Mouse (Mus musculus) testis, adult 2 months (tissue): ENCODE results near the gene Gm20696. TPM values are rescaled to one million over a fixed set of nuclear protein-coding genes. Genes with fewer than 3 reads are reported as not detected.

Source experiments
- H3K27ac ChIP-seq: fragments of 200-500 bp; 2 replicates; pipeline ENCODE4 v1.5.1; 2012; ENCODE audit warnings: low read depth, low read length; ENCODE audit not compliant: control insufficient read depth, insufficient read depth
- H3K27me3 ChIP-seq: fragments of 200-500 bp; 2 replicates; pipeline ENCODE4 v1.6.1; 2012; ENCODE audit warnings: mild to moderate bottlenecking, low read length, moderate library complexity; ENCODE audit not compliant: control insufficient read depth, insufficient read depth
- H3K36me3 ChIP-seq: fragments of 200-500 bp; 2 replicates; pipeline ENCODE4 v1.6.1; 2012; ENCODE audit warnings: mild to moderate bottlenecking, low read length; ENCODE audit not compliant: control insufficient read depth, insufficient read depth
- H3K4me1 ChIP-seq: fragments of 200-500 bp; 2 replicates; pipeline ENCODE4 v1.6.1; 2012; ENCODE audit warnings: low read length; ENCODE audit not compliant: control insufficient read depth, insufficient read depth
- H3K4me3 ChIP-seq: fragments of 200-500 bp; 2 replicates; pipeline ENCODE4 v1.5.1; 2012; ENCODE audit warnings: low read depth, mild to moderate bottlenecking, low read length, moderate library complexity, mixed read lengths; ENCODE audit not compliant: control insufficient read depth
- CTCF ChIP-seq: fragments of 200-500 bp; IDR thresholded peaks from 2 replicates; pipeline ENCODE4 v1.5.1; 2012; ENCODE audit warnings: low read depth, mild to moderate bottlenecking, inconsistent platforms, low read length, moderate library complexity; ENCODE audit not compliant: control insufficient read depth, insufficient read depth, insufficient replicate concordance
- POLR2A ChIP-seq: fragments of 200-500 bp; IDR thresholded peaks from 2 replicates; pipeline ENCODE4 v1.6.1; 2012; ENCODE audit warnings: low read depth, mild to moderate bottlenecking, inconsistent platforms, low read length, moderate library complexity; ENCODE audit not compliant: control insufficient read depth
- polyA plus RNA-seq: library from polyadenylated mRNA; depleted of rRNA; stranded (reverse); fragments of >200 nt; gene quantifications from 2 replicates; pipeline ENCODE4 v1.2.3, GENCODE M21; 2012

Gene Gm20696
- polyA plus RNA-seq, 1 experiment: 0.02 TPM

- H3K36me3 ChIP-seq: no peaks in the 10 kb centered on the region
- H3K27me3 ChIP-seq: no peaks in the 10 kb centered on the region
- H3K27ac ChIP-seq: no peak overlapping the region
- H3K4me3 ChIP-seq: no peak overlapping the region
- no peak for TF ChIP-seq CTCF
- no peaks in the 10 kb centered on the region for H3K4me1 ChIP-seq
Measured at GRCm38 (mm10) chr6:99463906-99464305, 202.7 kb downstream of the Gm20696 start.

- no peaks in the 10 kb centered on the region for H3K36me3 ChIP-seq
- no peak overlapping the region for H3K4me3 ChIP-seq
- no peak overlapping the region for H3K27ac ChIP-seq
- H3K4me1 ChIP-seq: no peaks in the 10 kb centered on the region
- no peak for TF ChIP-seq POLR2A
- no peak for TF ChIP-seq CTCF
- no peaks in the 10 kb centered on the region for H3K27me3 ChIP-seq
Measured at GRCm38 (mm10) chr6:99458775-99459174, 207.8 kb downstream of the Gm20696 start.

- Histone ChIP-seq H3K27me3 (no peaks in the 10 kb centered on the region), H3K4me3 (no peak overlapping the region), H3K36me3 (no peaks in the 10 kb centered on the region), H3K4me1 (no peaks in the 10 kb centered on the region), H3K27ac (no peak overlapping the region)
- TF ChIP-seq CTCF: no peak
- TF ChIP-seq POLR2A: no peak
Measured at GRCm38 (mm10) chr6:99453763-99454520, 212.7 kb downstream of the Gm20696 start.

- Histone ChIP-seq H3K27me3 (no peaks in the 10 kb centered on the region), H3K4me3 (no peak overlapping the region), H3K27ac (no peak overlapping the region), H3K4me1 (peaks cover under 1% of the 10 kb centered on the region; the same call in 1 of the 2 replicates), H3K36me3 (no peaks in the 10 kb centered on the region)
- no peak for TF ChIP-seq POLR2A
- no peak; the same call in 1 of the 2 replicates for TF ChIP-seq CTCF
Measured at GRCm38 (mm10) chr6:99452638-99453185, 213.9 kb downstream of the Gm20696 start.

- TF ChIP-seq POLR2A: no peak
- TF ChIP-seq CTCF: no peak
- Histone ChIP-seq H3K27ac (no peak overlapping the region), H3K4me1 (peaks cover 2% of the 10 kb centered on the region; the same call in 1 of the 2 replicates), H3K36me3 (no peaks in the 10 kb centered on the region), H3K27me3 (no peaks in the 10 kb centered on the region), H3K4me3 (no peak overlapping the region)
Measured at GRCm38 (mm10) chr6:99451479-99451878, 215.1 kb downstream of the Gm20696 start.

GRCm38 (mm10) chr6:99447447-99447846, 219.2 kb downstream of the Gm20696 start:
- Histone ChIP-seq H3K4me1 (peaks cover 2% of the 10 kb centered on the region; the same call in 1 of the 2 replicates), H3K27me3 (no peaks in the 10 kb centered on the region), H3K27ac (peak overlapping the region; percentile 52; the same call in 1 of the 2 replicates), H3K36me3 (no peaks in the 10 kb centered on the region), H3K4me3 (no peak overlapping the region)
- TF ChIP-seq POLR2A: no peak
- TF ChIP-seq CTCF: no peak

GRCm38 (mm10) chr6:99446801-99447415, 219.7 kb downstream of the Gm20696 start:
- no peak for TF ChIP-seq CTCF
- TF ChIP-seq POLR2A: no peak
- H3K36me3 ChIP-seq: no peaks in the 10 kb centered on the region
- H3K27ac ChIP-seq: no peak overlapping the region
- no peaks in the 10 kb centered on the region for H3K27me3 ChIP-seq
- H3K4me3 ChIP-seq: no peak overlapping the region
- H3K4me1 ChIP-seq: peaks cover 2% of the 10 kb centered on the region; the same call in 1 of the 2 replicates
